Mouse (Mus musculus): Measurements from ENCODE around the gene Ano1. TPM values are rescaled to one million over a fixed set of nuclear protein-coding genes. Genes with fewer than 3 reads are reported as not detected.

Ano1 gene
- total and polyA plus RNA-seq, 3 experiments: 0.04 TPM; not detected in 2

DNA sequence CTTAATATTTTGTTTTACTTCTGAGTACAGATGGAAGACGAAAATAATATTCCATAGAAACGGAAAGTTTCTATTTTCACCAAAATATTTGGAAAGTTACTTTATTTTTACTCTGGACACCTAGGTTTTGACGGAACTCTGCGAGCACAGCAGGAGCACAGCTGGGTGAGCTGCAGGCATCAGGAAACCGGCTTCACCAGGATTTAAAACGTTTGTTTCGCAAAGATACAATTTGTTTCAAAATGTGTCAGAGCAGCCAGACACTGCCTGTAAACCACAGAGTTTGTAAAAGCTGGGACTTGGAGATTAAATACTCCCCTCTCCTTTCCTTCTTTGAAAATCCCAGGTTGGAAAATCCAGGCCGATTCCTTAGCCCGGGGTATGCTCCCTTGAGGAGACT is 53.9 kb downstream of the Ano1 start:
- no peak for DNase-seq (ENCODE audit: low read depth, low spot score)
- Histone ChIP-seq H3K27me3 (ENCODE audit: control insufficient read depth in 1 of 2, insufficient read depth in 2 of 2, low read length in 2 of 2) (no peaks in the 10 kb centered on the region), H3K79me2 (ENCODE audit: control insufficient read depth, insufficient read depth, low read length, poor library complexity) (no peaks in the 10 kb centered on the region), H3K9ac (ENCODE audit: control insufficient read depth, low read depth, low read length, poor library complexity, severe bottlenecking) (no peak overlapping the region), H3K4me1 (ENCODE audit: control insufficient read depth in 1 of 2, insufficient read depth in 2 of 2, low read length in 2 of 2) (no peaks in the 10 kb centered on the region), H3K4me3 (ENCODE audit: control insufficient read depth in 1 of 2, insufficient read depth in 1 of 2, low read depth in 2 of 2, low read length in 2 of 2) (no peak overlapping the region), H3K9me3 (replicated peaks; ENCODE audit: insufficient read depth, low read length) (no peaks in the 10 kb centered on the region), H3K27ac (ENCODE audit: control insufficient read depth, low read depth, low read length) (no peak overlapping the region), H3K36me3 (ENCODE audit: control insufficient read depth in 1 of 2, insufficient read depth in 2 of 2, low read length in 2 of 2) (no peaks in the 10 kb centered on the region)
- TF ChIP-seq MAFK (IDR thresholded peaks at IDR 0.05; ENCODE audit: borderline replicate concordance, low read depth, low read length): no peak
- TF ChIP-seq USF2 (IDR thresholded peaks at IDR 0.05; ENCODE audit: borderline replicate concordance in 1 of 2, insufficient read depth in 1 of 2, low read depth in 1 of 2, low read length in 2 of 2): no peak
- no peak for TF ChIP-seq EP300 (IDR thresholded peaks at IDR 0.05; ENCODE audit: low read depth in 1 of 2, low read length in 2 of 2)
- no peak for TF ChIP-seq HCFC1 (IDR thresholded peaks at IDR 0.05; ENCODE audit: low read depth, low read length)

- no peak for TF ChIP-seq TCF12 (IDR thresholded peaks at IDR 0.05; ENCODE audit: low read depth, low read length)
- TF ChIP-seq CTCF (IDR thresholded peaks at IDR 0.05 in 2 of 3, conservative IDR thresholded peaks at IDR 0.05 in 1 of 3; ENCODE audit: control insufficient read depth in 1 of 3, insufficient read depth in 1 of 3, low read depth in 2 of 3, low read length in 3 of 3, poor library complexity in 1 of 3, severe bottlenecking in 1 of 3): peak; percentile 49 to 82 (median 61)
- TF ChIP-seq HCFC1 (IDR thresholded peaks at IDR 0.05; ENCODE audit: low read depth, low read length): no peak
- TF ChIP-seq NELFE (IDR thresholded peaks at IDR 0.05; ENCODE audit: low read depth, low read length): no peak
- TF ChIP-seq MYB (IDR thresholded peaks at IDR 0.05; ENCODE audit: low read depth, low read length): no peak
- no peak for TF ChIP-seq ELF1 (IDR thresholded peaks at IDR 0.05; ENCODE audit: low read depth, low read length)
- Histone ChIP-seq H3K4me1 (ENCODE audit: control insufficient read depth in 1 of 2, insufficient read depth in 2 of 2, low read length in 2 of 2) (no peaks in the 10 kb centered on the region), H3K27me3 (ENCODE audit: control insufficient read depth in 1 of 2, insufficient read depth in 2 of 2, low read length in 2 of 2) (no peaks in the 10 kb centered on the region), H3K36me3 (ENCODE audit: control insufficient read depth in 1 of 2, insufficient read depth in 2 of 2, low read length in 2 of 2) (no peaks in the 10 kb centered on the region), H3K9me3 (replicated peaks; ENCODE audit: insufficient read depth, low read length) (no peaks in the 10 kb centered on the region), H3K79me2 (ENCODE audit: control insufficient read depth, insufficient read depth, low read length, poor library complexity) (no peaks in the 10 kb centered on the region), H3K9ac (ENCODE audit: control insufficient read depth, low read depth, low read length, poor library complexity, severe bottlenecking) (no peak overlapping the region), H3K4me3 (ENCODE audit: control insufficient read depth in 1 of 2, insufficient read depth in 1 of 2, low read depth in 2 of 2, low read length in 2 of 2) (no peak overlapping the region), H3K27ac (ENCODE audit: control insufficient read depth, low read depth, low read length) (no peak overlapping the region)
- peak; percentile 36 for DNase-seq (ENCODE audit: low read depth, low spot score)
Observed at GRCm38 (mm10) chr7:144696764-144697704, 54.7 kb downstream of the Ano1 start.

GRCm38 (mm10) chr7:144689855-144690254 is 61.9 kb downstream of the Ano1 start:
- H3K4me3 ChIP-seq (ENCODE audit: control insufficient read depth in 1 of 2, insufficient read depth in 1 of 2, low read depth in 2 of 2, low read length in 2 of 2): no peak overlapping the region
- no peaks in the 10 kb centered on the region for H3K27me3 ChIP-seq (ENCODE audit: control insufficient read depth in 1 of 2, insufficient read depth in 2 of 2, low read length in 2 of 2)
- H3K9ac ChIP-seq (ENCODE audit: control insufficient read depth, low read depth, low read length, poor library complexity, severe bottlenecking): no peak overlapping the region
- DNase-seq (ENCODE audit: low read depth, low spot score): no peak
- H3K9me3 ChIP-seq (replicated peaks; ENCODE audit: insufficient read depth, low read length): no peaks in the 10 kb centered on the region
- no peaks in the 10 kb centered on the region for H3K4me1 ChIP-seq (ENCODE audit: control insufficient read depth in 1 of 2, insufficient read depth in 2 of 2, low read length in 2 of 2)
- H3K79me2 ChIP-seq (ENCODE audit: control insufficient read depth, insufficient read depth, low read length, poor library complexity): no peaks in the 10 kb centered on the region
- H3K27ac ChIP-seq (ENCODE audit: control insufficient read depth, low read depth, low read length): no peak overlapping the region
- TF ChIP-seq GATA1 (IDR thresholded peaks at IDR 0.05; ENCODE audit: low read depth, low read length) (no peak), TBP (IDR thresholded peaks at IDR 0.05; ENCODE audit: low read depth, low read length) (no peak), KAT2A (conservative IDR thresholded peaks at IDR 0.05; ENCODE audit: low read depth, low read length) (no peak), MXI1 (IDR thresholded peaks at IDR 0.05; ENCODE audit: low read depth, low read length) (no peak), EP300 (IDR thresholded peaks at IDR 0.05; ENCODE audit: low read depth in 1 of 2, low read length in 2 of 2) (no peak), MAX (IDR thresholded peaks at IDR 0.05; ENCODE audit: low read length) (no peak), ELF1 (IDR thresholded peaks at IDR 0.05; ENCODE audit: low read depth, low read length) (no peak), POLR2AphosphoS5 (IDR thresholded peaks at IDR 0.05; ENCODE audit: borderline replicate concordance, low read depth, low read length) (no peak), ZC3H11A (IDR thresholded peaks at IDR 0.05; ENCODE audit: low read depth, low read length) (no peak), MEF2A (IDR thresholded peaks at IDR 0.05; ENCODE audit: extremely low read depth, insufficient replicate concordance, low read depth, low read length, poor library complexity, severe bottlenecking) (no peak), HCFC1 (IDR thresholded peaks at IDR 0.05; ENCODE audit: low read depth, low read length) (no peak), MYC (IDR thresholded peaks at IDR 0.05; ENCODE audit: low read depth, low read length) (no peak), JUND (IDR thresholded peaks at IDR 0.05; ENCODE audit: low read depth, low read length) (no peak)
- H3K36me3 ChIP-seq (ENCODE audit: control insufficient read depth in 1 of 2, insufficient read depth in 2 of 2, low read length in 2 of 2): no peaks in the 10 kb centered on the region
